Mouse (Mus musculus) ES-E14 (cell line): ENCODE measurements at regions not wholly inside any gene's neighbourhood (a gene's known extent, or its start where the extent isn't known, plus 50 kb on each side); places are given as distances from the start of the nearest gene placed in this dataset.

ENCODE experiments used
- CHD2 ChIP-seq: IDR thresholded peaks from 2 replicates; pipeline ENCODE4 v1.6.1; 2014; ENCODE audit warnings: mild to moderate bottlenecking, low read depth, low read length, inconsistent platforms
- MAFK ChIP-seq: IDR thresholded peaks from 2 replicates; pipeline ENCODE4 v1.6.1; 2014; ENCODE audit warnings: mild to moderate bottlenecking, low read depth, low read length, inconsistent platforms; ENCODE audit not compliant: insufficient read depth
- ZNF384 ChIP-seq: IDR thresholded peaks from 2 replicates; pipeline ENCODE4 v1.6.1; 2012; ENCODE audit warnings: low read depth, low read length, inconsistent platforms

- no peak for TF ChIP-seq CHD2
- TF ChIP-seq ZNF384, result no peak
- TF ChIP-seq MAFK, result no peak
Observed at GRCm38 (mm10) chr6:37794211-37794610, 76.4 kb upstream of the Trim24 start.
